Mouse (Mus musculus) stomach, postnatal 0 days (tissue): ENCODE data around the gene Rnf187.

Experiments
- CTCF ChIP-seq: IDR thresholded peaks from 2 replicates; pipeline ENCODE4 v1.5.1; 2016; ENCODE audit warnings: antibody characterized with exemption, low read depth, mild to moderate bottlenecking, moderate library complexity
- EP300 ChIP-seq: optimal IDR thresholded peaks from 2 replicates; pipeline ENCODE3; 2016; ENCODE audit warnings: antibody characterized with exemption

DNA sequence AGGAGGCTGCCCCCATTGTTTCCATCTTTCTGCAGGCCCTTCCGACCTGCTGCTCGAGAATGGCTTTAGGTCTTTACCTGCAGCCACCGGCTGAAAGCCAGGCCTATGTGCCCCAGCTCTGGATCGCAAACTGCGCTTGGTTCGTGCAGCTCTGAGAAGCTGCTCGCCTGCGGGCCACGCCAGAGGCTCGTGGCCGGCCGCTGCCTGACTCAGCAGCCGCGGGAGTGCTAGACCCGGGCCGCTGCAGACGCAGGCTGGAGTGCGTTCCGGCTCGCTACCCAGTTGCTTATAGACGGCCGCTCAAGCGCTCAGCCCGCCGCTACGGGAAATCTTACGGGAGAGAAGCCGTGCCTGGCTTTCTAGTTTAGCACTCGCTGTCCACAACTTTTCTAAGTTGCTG is 38.4 kb upstream of the Rnf187 start:
- no peak for TF ChIP-seq CTCF
- no peak for TF ChIP-seq EP300
